Mouse (Mus musculus): ENCODE results near the gene Fam83g. TPM values are rescaled to one million over a fixed set of nuclear protein-coding genes. Genes with fewer than 3 reads are reported as not detected.

Fam83g gene
- polyA plus RNA-seq, 1 experiment from 2014 or later, result 0.59 TPM

- 93% methylated on average over 4 of the region's 4 CpGs for WGBS
- H3K9ac ChIP-seq (ENCODE audit: low read length), result no peak overlapping the region
- ATAC-seq (ENCODE audit: low FRiP score) (no peak), DNase-seq (ENCODE audit: low spot score, missing footprints) (no peak)
- H3K4me1 ChIP-seq (ENCODE audit: control insufficient read depth, insufficient read depth, low read length), result no peaks in the 10 kb centered on the region
- H3K27ac ChIP-seq (ENCODE audit: low read depth, low read length), result no peak overlapping the region
- H3K9me3 ChIP-seq (ENCODE audit: control insufficient read depth, low read length), result no peaks in the 10 kb centered on the region
- H3K27me3 ChIP-seq (ENCODE audit: control insufficient read depth, insufficient read depth, low read length), result no peaks in the 10 kb centered on the region
- H3K36me3 ChIP-seq (ENCODE audit: control insufficient read depth, insufficient read depth, low read length), result no peaks in the 10 kb centered on the region
- H3K4me3 ChIP-seq (ENCODE audit: low read depth, low read length), result no peak overlapping the region
- H3K4me2 ChIP-seq, result no peak overlapping the region
These were observed 34.3 kb upstream of the Fam83g start for GRCm38 (mm10) chr11:61649626-61650025.

- no peak overlapping the region for H3K27ac ChIP-seq (ENCODE audit: low read depth, low read length)
- H3K4me1 ChIP-seq (ENCODE audit: control insufficient read depth, insufficient read depth, low read length), result no peaks in the 10 kb centered on the region
- H3K9me3 ChIP-seq (ENCODE audit: control insufficient read depth, low read length), result no peaks in the 10 kb centered on the region
- H3K36me3 ChIP-seq (ENCODE audit: control insufficient read depth, insufficient read depth, low read length), result no peaks in the 10 kb centered on the region
- no peaks in the 10 kb centered on the region for H3K27me3 ChIP-seq (ENCODE audit: control insufficient read depth, insufficient read depth, low read length)
- no peak for DNase-seq (ENCODE audit: low spot score, missing footprints)
- 88% methylated on average over 9 of the region's 9 CpGs for WGBS
- ATAC-seq (ENCODE audit: low FRiP score), result no peak
- H3K4me3 ChIP-seq (ENCODE audit: low read depth, low read length), result no peak overlapping the region
- no peak overlapping the region for H3K9ac ChIP-seq (ENCODE audit: low read length)
- no peak overlapping the region for H3K4me2 ChIP-seq
These were observed 33.2 kb upstream of the Fam83g start for GRCm38 (mm10) chr11:61650470-61651265.

GRCm38 (mm10) chr11:61652216-61652615 lies 31.7 kb upstream of the Fam83g start:
- Histone ChIP-seq H3K36me3 (ENCODE audit: control insufficient read depth, insufficient read depth, low read length) (no peaks in the 10 kb centered on the region), H3K9me3 (ENCODE audit: control insufficient read depth, low read length) (no peaks in the 10 kb centered on the region), H3K27me3 (ENCODE audit: control insufficient read depth, insufficient read depth, low read length) (no peaks in the 10 kb centered on the region), H3K4me1 (ENCODE audit: control insufficient read depth, insufficient read depth, low read length) (no peaks in the 10 kb centered on the region), H3K9ac (ENCODE audit: low read length) (no peak overlapping the region), H3K27ac (ENCODE audit: low read depth, low read length) (no peak overlapping the region), H3K4me3 (ENCODE audit: low read depth, low read length) (no peak overlapping the region), H3K4me2 (no peak overlapping the region)
- DNase-seq (ENCODE audit: low spot score, missing footprints) (no peak), ATAC-seq (ENCODE audit: low FRiP score) (no peak)
- WGBS, result 94% methylated on average over 5 of the region's 5 CpGs

GRCm38 (mm10) chr11:61652686-61653447 lies 31.0 kb upstream of the Fam83g start, which contains the start of gene Grap:
Gene Grap (plus strand): TSS chr11:61653265.
- WGBS, result 84% methylated on average over 10 of the region's 10 CpGs
- Histone ChIP-seq H3K4me2 (no peak within 1 kb of the TSS), H3K27me3 (ENCODE audit: control insufficient read depth, insufficient read depth, low read length) (no peaks in the 10 kb centered on the region), H3K4me1 (ENCODE audit: control insufficient read depth, insufficient read depth, low read length) (no peaks in the 10 kb centered on the region), H3K9ac (ENCODE audit: low read length) (no peak within 1 kb of the TSS), H3K27ac (ENCODE audit: low read depth, low read length) (no peak within 1 kb of the TSS), H3K9me3 (ENCODE audit: control insufficient read depth, low read length) (no peaks in the 10 kb centered on the region), H3K4me3 (ENCODE audit: low read depth, low read length) (no peak within 1 kb of the TSS), H3K36me3 (ENCODE audit: control insufficient read depth, insufficient read depth, low read length) (no peaks in the 10 kb centered on the region)
- ATAC-seq (ENCODE audit: low FRiP score), result no peak
- DNase-seq (ENCODE audit: low spot score, missing footprints), result no peak

GRCm38 (mm10) chr11:61653568-61653967 lies 30.3 kb upstream of the Fam83g start:
- no peak for ATAC-seq (ENCODE audit: low FRiP score)
- 61% methylated on average over 2 of the region's 2 CpGs for WGBS
- Histone ChIP-seq H3K36me3 (ENCODE audit: control insufficient read depth, insufficient read depth, low read length) (no peaks in the 10 kb centered on the region), H3K4me3 (ENCODE audit: low read depth, low read length) (no peak overlapping the region), H3K27me3 (ENCODE audit: control insufficient read depth, insufficient read depth, low read length) (no peaks in the 10 kb centered on the region), H3K9me3 (ENCODE audit: control insufficient read depth, low read length) (no peaks in the 10 kb centered on the region), H3K27ac (ENCODE audit: low read depth, low read length) (no peak overlapping the region), H3K4me2 (no peak overlapping the region), H3K9ac (ENCODE audit: low read length) (no peak overlapping the region), H3K4me1 (ENCODE audit: control insufficient read depth, insufficient read depth, low read length) (no peaks in the 10 kb centered on the region)
- no peak for DNase-seq (ENCODE audit: low spot score, missing footprints)

GRCm38 (mm10) chr11:61654786-61655311 lies 29.0 kb upstream of the Fam83g start:
- Histone ChIP-seq H3K4me3 (ENCODE audit: low read depth, low read length) (no peak overlapping the region), H3K27me3 (ENCODE audit: control insufficient read depth, insufficient read depth, low read length) (no peaks in the 10 kb centered on the region), H3K9ac (ENCODE audit: low read length) (no peak overlapping the region)

GRCm38 (mm10) chr11:61655649-61656048 lies 28.2 kb upstream of the Fam83g start:
- Histone ChIP-seq H3K9me3 (ENCODE audit: control insufficient read depth, low read length) (no peaks in the 10 kb centered on the region), H3K36me3 (ENCODE audit: control insufficient read depth, insufficient read depth, low read length) (no peaks in the 10 kb centered on the region), H3K4me1 (ENCODE audit: control insufficient read depth, insufficient read depth, low read length) (no peaks in the 10 kb centered on the region), H3K9ac (ENCODE audit: low read length) (no peak overlapping the region), H3K4me3 (ENCODE audit: low read depth, low read length) (no peak overlapping the region), H3K27me3 (ENCODE audit: control insufficient read depth, insufficient read depth, low read length) (no peaks in the 10 kb centered on the region), H3K4me2 (no peak overlapping the region), H3K27ac (ENCODE audit: low read depth, low read length) (no peak overlapping the region)
- no peak for ATAC-seq (ENCODE audit: low FRiP score)
- WGBS, result 73% methylated on average over 4 of the region's 4 CpGs
- DNase-seq (ENCODE audit: low spot score, missing footprints), result no peak

More at GRCm38 (mm10) chr11:61654786-61655311, 29.0 kb upstream of the Fam83g start:
- no peaks in the 10 kb centered on the region for H3K36me3 ChIP-seq (ENCODE audit: control insufficient read depth, insufficient read depth, low read length)
- H3K4me1 ChIP-seq (ENCODE audit: control insufficient read depth, insufficient read depth, low read length), result no peaks in the 10 kb centered on the region
- no peaks in the 10 kb centered on the region for H3K9me3 ChIP-seq (ENCODE audit: control insufficient read depth, low read length)
- H3K27ac ChIP-seq (ENCODE audit: low read depth, low read length), result no peak overlapping the region
- H3K4me2 ChIP-seq, result no peak overlapping the region
- ATAC-seq (ENCODE audit: low FRiP score) (no peak), DNase-seq (ENCODE audit: low spot score, missing footprints) (no peak)
- 89% methylated on average over 4 of the region's 4 CpGs for WGBS

GRCm38 (mm10) chr11:61656148-61656850 lies 27.6 kb upstream of the Fam83g start:
- Histone ChIP-seq H3K4me1 (ENCODE audit: control insufficient read depth, insufficient read depth, low read length) (no peaks in the 10 kb centered on the region), H3K4me3 (ENCODE audit: low read depth, low read length) (no peak overlapping the region), H3K9ac (ENCODE audit: low read length) (no peak overlapping the region), H3K27ac (ENCODE audit: low read depth, low read length) (no peak overlapping the region), H3K4me2 (no peak overlapping the region), H3K27me3 (ENCODE audit: control insufficient read depth, insufficient read depth, low read length) (no peaks in the 10 kb centered on the region), H3K36me3 (ENCODE audit: control insufficient read depth, insufficient read depth, low read length) (no peaks in the 10 kb centered on the region), H3K9me3 (ENCODE audit: control insufficient read depth, low read length) (no peaks in the 10 kb centered on the region)
- WGBS, result 80% methylated on average over 6 of the region's 6 CpGs
- ATAC-seq (ENCODE audit: low FRiP score) (no peak), DNase-seq (ENCODE audit: low spot score, missing footprints) (no peak)
